Mouse (Mus musculus): ENCODE measurements around the gene D1Pas1.

Gene D1Pas1

DNA sequence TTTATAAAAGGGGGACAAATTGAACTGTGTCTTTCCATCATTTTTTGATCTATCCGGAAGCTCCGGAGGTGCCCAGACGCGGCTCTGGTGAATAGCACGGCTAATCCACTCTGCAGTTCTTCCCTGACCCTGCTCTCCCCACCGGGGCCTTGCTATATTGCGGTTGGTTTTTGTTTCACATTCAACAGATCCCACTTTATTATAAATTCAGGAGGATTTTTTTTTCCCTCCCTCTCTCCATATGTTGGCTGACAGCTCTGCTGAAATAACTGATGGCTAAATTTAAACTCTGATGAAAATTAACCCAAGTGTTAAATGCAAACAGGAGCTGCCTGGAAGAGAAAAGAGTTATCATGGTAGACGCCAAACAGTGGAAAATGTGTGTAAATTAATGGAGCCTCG, 21.1 kb downstream of the D1Pas1 start:
- no peak for DNase-seq (ENCODE audit: low read depth)

- no peak for DNase-seq (ENCODE audit: low read depth)
These were observed 21.6 kb downstream of the D1Pas1 start for GRCm38 (mm10) chr1:186988822-186989221.

GRCm38 (mm10) chr1:186991473-186991872, 24.3 kb downstream of the D1Pas1 start:
- no peak for DNase-seq (ENCODE audit: low read depth)

DNA sequence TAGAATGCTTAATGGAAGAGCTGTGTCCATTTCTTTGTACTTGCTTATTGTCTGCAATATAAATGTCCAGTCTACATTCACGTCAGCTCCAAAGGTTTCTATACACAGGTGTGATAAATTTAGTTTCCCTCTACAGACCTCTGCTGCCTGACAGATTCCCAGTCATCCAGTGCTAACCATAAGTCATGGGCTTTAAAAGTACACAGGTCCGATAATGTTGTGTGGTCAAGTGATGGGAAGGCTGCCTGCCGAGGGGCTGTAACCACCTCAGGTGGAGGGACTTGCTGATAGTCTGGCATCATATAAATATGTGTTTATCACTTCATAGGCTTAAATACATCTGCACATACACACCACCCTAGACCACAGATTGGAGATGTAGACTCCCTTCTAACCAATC, 24.9 kb downstream of the D1Pas1 start:
- DNase-seq (ENCODE audit: low read depth): no peak

GRCm38 (mm10) chr1:186997596-186998304, 30.5 kb downstream of the D1Pas1 start:
- no peak for DNase-seq (ENCODE audit: low read depth)

DNA sequence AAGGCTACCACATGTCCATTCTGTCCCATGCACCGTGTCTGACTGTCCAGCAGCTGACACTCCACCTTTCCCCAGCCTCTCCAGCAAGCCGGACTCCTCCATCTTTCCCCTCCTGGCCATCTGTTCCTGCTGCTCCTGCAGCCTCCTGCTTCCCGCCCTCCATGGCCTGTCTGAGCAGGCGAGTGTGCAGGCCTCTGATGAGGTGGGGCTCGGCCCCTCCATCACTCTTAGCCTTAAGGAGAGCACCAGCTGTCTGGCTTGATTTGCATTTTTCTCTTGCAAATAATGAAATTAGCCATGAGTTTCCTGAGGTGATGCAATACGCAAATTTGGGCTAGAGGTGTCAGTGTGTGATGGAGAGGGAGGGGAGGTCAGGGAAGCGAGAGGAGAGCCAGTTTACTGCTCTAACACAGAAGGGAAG, 36.2 kb downstream of the D1Pas1 start:
- DNase-seq (ENCODE audit: low read depth): no peak

GRCm38 (mm10) chr1:187004306-187004705, 37.1 kb downstream of the D1Pas1 start:
- DNase-seq (ENCODE audit: low read depth): no peak

DNA sequence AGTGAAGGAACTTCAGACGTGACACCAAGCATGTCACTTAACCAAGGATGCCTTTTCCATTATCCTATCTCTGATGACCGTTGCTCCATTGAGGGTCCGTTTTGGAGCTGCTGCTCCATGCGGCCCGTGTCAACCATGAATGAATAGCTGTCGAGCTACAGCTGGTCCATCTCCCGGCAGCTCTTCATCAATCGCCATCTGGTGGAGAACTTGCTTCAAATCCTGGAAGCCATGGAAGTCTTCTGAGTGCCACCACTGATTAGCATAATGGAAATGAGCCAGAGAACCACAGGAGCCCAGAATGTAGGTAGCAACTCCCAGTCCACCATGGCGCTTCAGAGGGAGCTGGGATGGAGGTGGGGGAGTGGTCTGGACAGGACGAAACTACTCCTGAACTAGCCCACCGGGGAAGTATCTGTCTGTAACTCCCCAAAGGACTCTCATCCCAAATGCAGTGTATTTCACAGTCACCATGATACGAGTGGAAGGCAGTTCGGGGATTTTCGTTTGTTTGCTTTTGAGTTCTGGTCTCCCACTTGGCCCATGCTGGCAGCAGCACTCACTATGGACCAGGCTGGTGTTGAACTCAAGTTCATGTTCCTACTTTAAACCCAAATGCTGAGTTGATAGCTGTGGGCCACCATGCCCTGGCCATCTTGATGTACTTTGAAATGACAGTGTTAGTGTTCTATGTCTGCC, 39.2 kb downstream of the D1Pas1 start:
- DNase-seq (ENCODE audit: low read depth): no peak

GRCm38 (mm10) chr1:187008236-187008635, 41.0 kb downstream of the D1Pas1 start:
- DNase-seq (ENCODE audit: low read depth): no peak

DNA sequence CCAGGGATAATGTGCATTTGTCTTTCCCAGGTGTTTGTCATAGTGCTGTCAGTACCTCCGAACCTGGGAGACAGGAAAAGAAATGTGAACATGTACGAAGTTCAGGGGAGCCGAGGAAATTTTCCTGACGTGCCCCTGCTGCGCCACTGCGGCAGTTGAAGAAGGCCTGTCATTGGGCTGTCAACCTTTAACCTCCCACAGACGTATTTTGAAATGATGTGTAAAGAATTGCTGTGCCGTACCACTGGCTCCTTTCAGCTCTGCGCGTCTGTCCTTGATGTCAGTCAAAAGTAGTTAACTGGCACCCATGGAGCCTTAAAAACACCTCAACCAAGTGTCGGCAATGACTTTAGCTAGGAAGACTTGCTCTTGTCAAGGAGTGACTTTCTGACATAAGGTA, 42.9 kb downstream of the D1Pas1 start:
- DNase-seq (ENCODE audit: low read depth): no peak

DNA sequence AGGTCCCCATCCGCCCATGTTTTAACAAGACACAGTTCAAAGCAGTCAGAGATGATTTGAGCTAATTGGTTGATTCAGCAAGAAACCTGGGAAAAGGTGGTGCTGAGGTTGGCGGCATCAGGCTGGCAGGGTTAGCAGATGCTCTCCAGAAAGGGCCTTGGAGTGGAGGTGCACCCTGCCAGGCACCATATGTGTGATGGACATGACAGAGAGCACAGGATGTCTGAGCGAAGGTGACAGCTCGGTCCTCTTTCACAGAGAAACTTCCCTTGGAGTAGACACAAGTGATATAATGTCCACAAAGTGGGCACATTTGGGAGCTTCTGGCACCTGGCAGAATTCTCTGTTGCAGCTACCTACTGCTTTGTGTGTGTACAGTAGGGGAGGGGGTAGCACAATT, 44.4 kb downstream of the D1Pas1 start:
- no peak for DNase-seq (ENCODE audit: low read depth)

DNA sequence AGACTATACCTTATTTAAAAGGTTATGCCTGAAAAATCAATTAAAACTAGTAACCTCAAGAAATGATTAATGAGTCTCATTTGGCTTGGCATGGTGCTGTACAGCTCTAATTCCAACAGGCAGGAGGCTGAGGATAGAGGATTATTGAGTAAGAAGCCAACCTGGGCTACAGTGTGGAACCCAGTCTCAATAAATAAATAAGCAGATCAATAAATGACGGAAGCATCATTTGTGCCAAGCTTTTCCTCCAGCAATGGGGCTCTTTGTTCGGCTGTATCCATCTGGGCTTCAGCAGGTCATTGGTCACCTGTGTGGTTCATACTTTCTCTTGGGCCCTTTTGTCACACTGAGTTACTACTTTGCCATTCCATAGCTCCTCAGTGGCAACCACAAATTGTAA, 46.9 kb downstream of the D1Pas1 start:
- no peak for DNase-seq (ENCODE audit: low read depth)

GRCm38 (mm10) chr1:187015673-187016072, 48.5 kb downstream of the D1Pas1 start:
- DNase-seq (ENCODE audit: low read depth): no peak

- no peak for DNase-seq (ENCODE audit: low read depth)
These were observed 48.9 kb downstream of the D1Pas1 start for GRCm38 (mm10) chr1:187016116-187016515.

- DNase-seq (ENCODE audit: low read depth): no peak
These were observed 52.8 kb downstream of the D1Pas1 start for GRCm38 (mm10) chr1:187020011-187020410.

All from induced T-regulatory cell, adult 2 months (primary cell).